Mouse (Mus musculus) small intestine, adult 2 months (tissue): ENCODE results near the gene Zmynd8.

Source experiments
- CTCF ChIP-seq: fragments of 200-500 bp; IDR thresholded peaks from 2 replicates; pipeline ENCODE4 v1.5.1; 2012; ENCODE audit warnings: low read depth, mild to moderate bottlenecking, control low read depth, inconsistent platforms, low read length, moderate library complexity, mixed read lengths; ENCODE audit not compliant: insufficient replicate concordance, insufficient read length; ENCODE audit errors: extremely low read depth
- POLR2A ChIP-seq: fragments of 200-500 bp; IDR thresholded peaks from 2 replicates; pipeline ENCODE4 v1.6.1; 2012; ENCODE audit warnings: low read depth, mild to moderate bottlenecking, control low read depth, inconsistent platforms, low read length, moderate library complexity

GRCm38 (mm10) chr2:165922047-165922728 lies 23.4 kb upstream of the Zmynd8 start:
- TF ChIP-seq POLR2A (no peak), CTCF (no peak)
